Mouse (Mus musculus): Measurements from ENCODE around the gene Scyl1.

Gene Scyl1

GRCm38 (mm10) chr19:5742241-5742641 lies 29.0 kb downstream of the Scyl1 start:
- peak in 1 of 2 experiments; percentile 39 for DNase-seq (ENCODE audit: low spot score in 2 of 2)

GRCm38 (mm10) chr19:5741641-5742240 lies 29.5 kb downstream of the Scyl1 start:
- peak; percentile 69 to 82 for DNase-seq (ENCODE audit: low spot score in 2 of 2)

- peak; percentile 27 to 75 for DNase-seq (ENCODE audit: low spot score in 2 of 2)
These were observed 30.6 kb downstream of the Scyl1 start, which contains the start of gene Ltbp3 for GRCm38 (mm10) chr19:5740320-5741317. TSS of gene Ltbp3 (plus strand) at chr19:5740904.

GRCm38 (mm10) chr19:5739446-5739845 lies 31.8 kb downstream of the Scyl1 start:
- no peak for DNase-seq (ENCODE audit: low spot score in 2 of 2)

GRCm38 (mm10) chr19:5734325-5734724 lies 36.9 kb downstream of the Scyl1 start:
- no peak for DNase-seq (ENCODE audit: low spot score in 2 of 2)

- peak; percentile 91 to 94 for DNase-seq (ENCODE audit: low spot score in 2 of 2)
These were observed 39.8 kb downstream of the Scyl1 start for GRCm38 (mm10) chr19:5731264-5731978.

- no peak for DNase-seq (ENCODE audit: low spot score in 2 of 2)
These were observed 40.7 kb downstream of the Scyl1 start for GRCm38 (mm10) chr19:5730314-5731186.

- peak; percentile 88 to 91 for DNase-seq (ENCODE audit: low spot score in 2 of 2)
These were observed 41.8 kb downstream of the Scyl1 start, which contains the start of gene Fam89b for GRCm38 (mm10) chr19:5729444-5729815. TSS of gene Fam89b (minus strand) at chr19:5729653.

- DNase-seq (ENCODE audit: low spot score in 2 of 2), result peak in 1 of 2 experiments; percentile 38
These were observed 42.4 kb downstream of the Scyl1 start for GRCm38 (mm10) chr19:5728631-5729443.

- peak; percentile 81 to 88 for DNase-seq (ENCODE audit: low spot score in 2 of 2)
These were observed 43.5 kb downstream of the Scyl1 start for GRCm38 (mm10) chr19:5727701-5728100.

- DNase-seq (ENCODE audit: low spot score in 2 of 2), result no peak
These were observed 44.1 kb downstream of the Scyl1 start for GRCm38 (mm10) chr19:5726961-5727578.

GRCm38 (mm10) chr19:5725767-5726515 lies 45.3 kb downstream of the Scyl1 start, which contains the start of gene Ehbp1l1:
TSS of gene Ehbp1l1 (minus strand) at chr19:5726317.
- peak; percentile 62 to 73 for DNase-seq (ENCODE audit: low spot score in 2 of 2)

- DNase-seq (ENCODE audit: low spot score in 2 of 2), result peak; percentile 18 to 52
These were observed 46.1 kb downstream of the Scyl1 start for GRCm38 (mm10) chr19:5725029-5725707.

- peak; percentile 71 to 85 for DNase-seq (ENCODE audit: low spot score in 2 of 2)
These were observed 46.7 kb downstream of the Scyl1 start for GRCm38 (mm10) chr19:5724549-5724941.

- no peak for DNase-seq (ENCODE audit: low spot score in 2 of 2)
These were observed 47.2 kb downstream of the Scyl1 start for GRCm38 (mm10) chr19:5723934-5724548.

- no peak for DNase-seq (ENCODE audit: low spot score in 2 of 2)
These were observed 48.3 kb downstream of the Scyl1 start for GRCm38 (mm10) chr19:5722848-5723425.

- no peak for DNase-seq (ENCODE audit: low spot score in 2 of 2)
These were observed 50.0 kb downstream of the Scyl1 start for GRCm38 (mm10) chr19:5721233-5721632.
